Mouse (Mus musculus) myocyte (in vitro differentiated cells): Measurements from ENCODE around the gene Kidins220.

Experiments used
- MYOD1 ChIP-seq, 3 experiments: IDR thresholded peaks; one replicate each; pipeline ENCODE4 v1.6.1; 2011; ENCODE audit warnings: control low read depth in 2 of 3, low read depth in 2 of 3, mild to moderate bottlenecking in 2 of 3, moderate library complexity in 1 of 3; ENCODE audit not compliant: insufficient read length in 2 of 3, control insufficient read depth in 1 of 3
- POLR2AphosphoS2 ChIP-seq: IDR thresholded peaks from one replicate; pipeline ENCODE4 v1.6.1; 2011; ENCODE audit warnings: low read depth, control low read depth; ENCODE audit not compliant: insufficient read length
- USF1 ChIP-seq: IDR thresholded peaks from one replicate; pipeline ENCODE4 v1.6.1; 2011; ENCODE audit warnings: low read depth, mild to moderate bottlenecking, control low read depth, moderate library complexity

DNA sequence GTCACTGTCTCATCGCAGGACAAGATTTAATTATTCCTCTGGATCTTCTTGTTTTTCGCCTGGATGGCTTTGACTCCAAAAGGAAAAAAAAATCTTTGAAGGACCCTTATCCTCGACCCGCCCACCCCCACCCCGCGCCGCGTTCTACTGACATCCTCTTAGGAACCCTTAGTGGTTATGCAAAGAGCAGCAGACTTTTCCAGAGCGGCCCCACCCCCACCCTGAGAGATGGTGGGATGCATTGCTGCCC is 124.5 kb downstream of the Kidins220 start:
- no peak for TF ChIP-seq POLR2AphosphoS2
- TF ChIP-seq USF1, result no peak
- no peak for TF ChIP-seq MYOD1 (IDR thresholded peaks at IDR 0.05; ENCODE audit: control insufficient read depth in 1 of 3, insufficient read length in 2 of 3, low read depth in 2 of 3)
